Mouse (Mus musculus) urinary bladder, postnatal 36 days (tissue): Measurements from ENCODE around the gene Mcm3.
"Not testable (repeated sequence)": the region's sequence is repeated elsewhere in the genome, so short reads cannot be mapped to it uniquely, and the experiment has no call there.

Experiments used
- DNase-seq, 2 experiments: peaks; one replicate each; pipeline ENCODE4 v3.0.0; 2022; ENCODE audit warnings: low spot score in 2 of 2, mixed read lengths in 1 of 2

The Mcm3 gene

GRCm38 (mm10) chr1:20801682-20802390 is 18.3 kb downstream of the Mcm3 start:
- DNase-seq = no peak

GRCm38 (mm10) chr1:20801275-20801674 is 18.8 kb downstream of the Mcm3 start:
- no peak for DNase-seq

GRCm38 (mm10) chr1:20795178-20795577 is 24.9 kb downstream of the Mcm3 start:
- no peak for DNase-seq

DNA sequence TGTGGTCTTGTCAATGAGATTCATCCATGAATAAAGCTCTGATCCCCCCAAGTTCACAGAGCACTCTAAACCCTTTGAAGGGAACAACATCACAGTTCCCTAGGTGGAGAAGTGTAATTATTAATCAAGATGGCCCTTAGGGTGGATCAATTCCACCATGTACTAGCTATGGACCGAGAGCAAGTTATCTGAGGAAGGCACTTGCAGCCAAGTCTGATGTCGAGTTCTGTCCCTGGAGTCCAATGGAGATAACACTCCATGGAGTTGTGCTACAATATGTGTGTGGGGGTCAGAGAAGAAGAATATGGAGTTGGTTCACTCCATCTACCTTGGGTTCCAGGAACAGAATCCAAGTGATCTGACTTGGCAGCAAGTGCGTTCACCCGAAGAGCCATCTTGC is 25.4 kb downstream of the Mcm3 start:
- no peak for DNase-seq

DNA sequence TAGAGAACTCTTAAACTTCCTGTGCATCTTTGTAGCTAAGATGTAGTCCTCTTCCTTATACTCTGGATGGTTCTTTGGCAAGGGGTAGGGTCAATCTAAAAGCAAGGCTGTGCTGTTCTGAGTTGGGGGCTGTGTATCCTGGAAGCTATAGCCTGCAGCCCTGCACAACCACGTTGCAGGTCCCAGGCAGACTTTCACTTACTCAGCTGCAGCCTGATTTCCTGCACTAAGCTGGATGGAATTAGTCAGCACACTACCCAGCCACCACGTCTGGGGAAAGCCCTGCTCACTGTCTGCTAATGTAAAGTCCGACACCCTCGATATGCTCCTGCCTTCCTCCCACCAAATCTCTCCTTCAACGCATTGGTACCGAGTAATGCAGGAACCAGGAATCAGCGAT is 28.7 kb downstream of the Mcm3 start:
- no peak for DNase-seq

DNA sequence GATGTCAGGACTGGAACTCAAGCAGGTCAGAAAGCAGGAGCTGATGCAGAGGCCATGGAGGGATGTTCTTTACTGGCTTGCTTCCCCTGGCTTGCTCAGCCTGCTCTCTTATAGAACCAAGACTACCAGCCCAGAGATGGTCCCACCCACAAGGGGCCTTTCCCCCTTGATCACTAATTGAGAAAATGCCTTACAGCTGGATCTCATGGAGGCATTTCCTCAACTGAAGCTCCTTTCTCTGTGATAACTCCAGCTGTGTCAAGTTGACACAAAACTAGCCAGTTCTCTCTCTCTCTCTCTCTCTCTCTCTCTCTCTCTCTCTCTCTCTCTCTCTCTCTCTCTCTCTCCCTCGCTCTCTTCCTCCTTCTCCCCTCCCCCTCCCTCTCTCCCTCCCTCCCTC is 29.6 kb downstream of the Mcm3 start, which contains the start of gene Il17f:
Gene Il17f, minus strand, starts transcription at position 101 of the 400 bp plus-strand sequence.
- DNase-seq = not testable (repeated sequence)

DNA sequence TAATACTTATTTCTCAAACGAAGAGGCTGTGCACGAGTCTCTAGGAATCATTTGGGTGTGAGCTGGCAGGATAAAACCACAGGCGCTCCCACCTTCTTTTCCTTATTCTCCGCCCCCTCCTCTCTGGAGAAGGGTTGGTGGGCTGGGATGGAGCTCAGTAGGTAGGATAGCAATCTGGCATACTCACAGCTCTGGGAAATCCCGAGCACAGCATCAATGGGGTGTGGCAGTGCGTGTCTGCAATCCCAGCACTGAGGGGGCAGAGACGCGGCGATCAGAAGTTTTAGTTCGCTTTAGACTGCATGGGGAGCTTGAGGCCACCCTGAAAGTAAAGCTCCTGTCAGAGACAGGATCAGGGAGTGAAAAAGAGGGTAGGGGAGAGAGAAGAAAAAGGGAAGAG is 31.7 kb downstream of the Mcm3 start:
- DNase-seq = no peak

- DNase-seq = no peak
Measured at GRCm38 (mm10) chr1:20787046-20787445, 33.1 kb downstream of the Mcm3 start.

- DNase-seq = no peak
Measured at GRCm38 (mm10) chr1:20778366-20778765, 41.7 kb downstream of the Mcm3 start.

GRCm38 (mm10) chr1:20774026-20774730 is 45.9 kb downstream of the Mcm3 start:
- DNase-seq = not testable (repeated sequence)

DNA sequence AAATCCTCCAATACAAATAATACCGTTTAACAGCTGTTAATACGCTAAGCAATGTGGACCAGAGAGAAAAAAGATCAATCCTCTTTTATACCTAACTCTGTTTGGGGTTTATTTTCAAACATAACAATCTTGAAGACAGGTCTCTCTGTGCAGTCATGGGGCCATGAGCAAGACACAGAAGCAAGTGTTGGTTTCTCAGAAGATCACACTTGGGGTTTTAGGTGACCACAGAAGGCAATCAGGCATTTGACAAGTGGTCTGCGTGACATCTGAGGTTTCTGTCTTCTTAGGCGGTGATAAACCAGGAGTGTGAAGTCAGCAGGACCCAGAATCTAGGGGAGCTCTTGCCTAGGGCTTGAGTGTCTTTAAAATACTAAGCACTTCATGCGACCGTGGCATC is 53.6 kb downstream of the Mcm3 start:
- DNase-seq = no peak

DNA sequence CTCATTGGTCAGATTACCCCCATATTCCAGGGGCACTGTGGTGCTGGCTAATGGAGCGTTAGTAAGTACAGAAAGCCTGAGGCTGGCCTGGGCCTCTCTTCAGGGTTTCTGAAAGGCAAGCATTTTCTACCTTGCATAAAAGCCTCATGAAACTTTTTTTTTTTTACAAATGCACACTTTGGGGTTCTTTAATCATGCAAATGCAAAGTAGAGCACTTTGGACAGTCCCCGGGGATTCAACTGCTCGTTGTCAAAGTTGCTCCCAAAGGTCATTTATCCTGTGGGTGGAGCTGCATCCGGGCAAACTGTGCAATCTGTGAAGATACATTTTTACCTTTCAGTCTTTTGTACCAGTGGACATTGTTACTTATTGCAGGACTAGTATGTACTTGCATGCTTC is 58.7 kb downstream of the Mcm3 start:
- no peak for DNase-seq

DNA sequence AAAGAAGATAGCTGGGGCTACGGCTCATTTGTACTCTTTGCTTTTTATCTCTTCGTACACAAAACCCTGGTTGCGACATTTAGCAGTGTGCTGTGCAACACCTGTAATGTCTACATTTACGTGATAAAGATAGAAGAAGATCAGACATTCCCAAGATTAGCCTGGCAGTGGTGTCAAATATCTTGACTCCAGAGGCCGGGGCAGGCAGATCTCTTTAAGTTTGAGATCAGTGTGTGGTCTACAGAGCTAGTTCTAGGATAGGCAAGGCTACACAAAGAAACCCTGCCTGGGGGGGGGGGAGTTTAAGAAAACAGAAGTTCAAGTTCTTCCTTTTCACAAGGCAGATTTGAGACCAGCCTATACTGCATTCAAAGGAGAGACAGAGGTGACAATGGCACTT is 59.8 kb downstream of the Mcm3 start:
- DNase-seq = no peak

GRCm38 (mm10) chr1:20759799-20760198 is 60.3 kb downstream of the Mcm3 start:
- DNase-seq = no peak

- DNase-seq = no peak
Measured at GRCm38 (mm10) chr1:20757586-20757985, 62.5 kb downstream of the Mcm3 start.

DNA sequence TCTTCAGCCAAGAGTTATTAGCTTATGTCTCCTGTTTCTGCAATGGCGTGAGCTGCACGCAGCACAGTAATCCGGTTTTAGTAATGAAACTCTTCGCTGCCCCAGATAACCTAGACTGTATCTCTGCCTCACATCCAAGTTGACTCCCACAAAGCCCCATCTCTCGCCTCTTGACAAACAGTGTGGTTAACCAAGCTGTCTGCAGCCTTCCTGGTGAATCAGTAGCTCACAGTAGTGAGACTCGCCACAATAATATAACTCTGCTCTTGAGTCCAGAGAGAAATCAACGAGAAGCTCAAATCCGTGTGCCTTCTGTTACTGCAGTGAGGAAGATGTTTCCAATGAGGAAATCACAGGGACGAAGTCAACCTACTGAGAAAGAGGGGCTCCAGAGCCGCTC is 65.7 kb downstream of the Mcm3 start:
- no peak for DNase-seq
